Mouse (Mus musculus): Measurements from ENCODE around the gene Cdh18.

- no peak for TF ChIP-seq GATA1 (IDR thresholded peaks at IDR 0.05; ENCODE audit: low read length)
- TF ChIP-seq TAL1 (IDR thresholded peaks at IDR 0.05; ENCODE audit: low read length) = no peak
Measured at GRCm38 (mm10) chr15:23506480-23506879, 957.7 kb downstream of the Cdh18 start.
